Mouse (Mus musculus) heart, embryonic 11.5 days (tissue): ENCODE results near the gene Trrap. TPM values are rescaled to one million over a fixed set of nuclear protein-coding genes. Genes with fewer than 3 reads are reported as not detected.
"Not testable (repeated sequence)": the region's sequence is repeated elsewhere in the genome, so short reads cannot be mapped to it uniquely, and the experiment has no call there.

Source experiments
- ATAC-seq: fragments of 200-750 bp; cut with Nextera tagmentation; replicated peaks from 2 replicates; pipeline ENCODE4 v1.8.0; 2017; ENCODE audit warnings: moderate library complexity; ENCODE audit not compliant: insufficient number of reproducible peaks, low FRiP score, low TSS enrichment
- H3K27ac ChIP-seq: fragments of 300-500 bp; sonication (generic); 2 replicates; pipeline ENCODE4 v1.5.1; 2014; ENCODE audit warnings: mild to moderate bottlenecking, low read depth, low read length
- H3K27me3 ChIP-seq: fragments of 300-500 bp; sonication (generic); 2 replicates; pipeline ENCODE4 v1.6.1; 2014; ENCODE audit warnings: mild to moderate bottlenecking, low read length, mixed read lengths; ENCODE audit not compliant: control insufficient read depth, insufficient read depth
- H3K36me3 ChIP-seq: fragments of 300-500 bp; sonication (generic); 2 replicates; pipeline ENCODE4 v1.6.1; 2014; ENCODE audit warnings: mild to moderate bottlenecking, low read length, moderate library complexity, mixed read lengths; ENCODE audit not compliant: control insufficient read depth, insufficient read depth
- H3K4me1 ChIP-seq: fragments of 300-500 bp; sonication (generic); 2 replicates; pipeline ENCODE4 v1.6.1; 2014; ENCODE audit warnings: low read length; ENCODE audit not compliant: control insufficient read depth, insufficient read depth
- H3K4me2 ChIP-seq: fragments of 300-500 bp; sonication (generic); 2 replicates; pipeline ENCODE4 v1.6.1; 2014; ENCODE audit warnings: mild to moderate bottlenecking, moderate library complexity
- H3K4me3 ChIP-seq: fragments of 300-500 bp; sonication (generic); 2 replicates; pipeline ENCODE4 v1.5.1; 2014; ENCODE audit warnings: low read depth, low read length
- H3K9ac ChIP-seq: fragments of 300-500 bp; sonication (generic); 2 replicates; pipeline ENCODE4 v1.6.1; 2014; ENCODE audit warnings: mild to moderate bottlenecking, low read depth, low read length, moderate library complexity
- H3K9me3 ChIP-seq: fragments of 300-500 bp; sonication (generic); replicated peaks from 2 replicates; pipeline ENCODE4 v1.6.1; 2016; ENCODE audit warnings: low read length; ENCODE audit not compliant: control insufficient read depth
- WGBS: fragments of 180-500 bp; shearing (Covaris S2); extraction: QIAGEN DNeasy Blood & Tissue Kit; methylation state at CpG from one replicate; pipeline ENCODE4 v1.1.7; 2014; ENCODE audit not compliant: insufficient replicate concordance; 5-methylcytosine and 5-hydroxymethylcytosine counted together
- polyA plus RNA-seq: library from polyadenylated mRNA; unstranded; fragments of >200 nt; fragmentation: Nextera tagmentation; extraction: Ambion mirVana; gene quantifications from 2 replicates; pipeline ENCODE4 v1.2.1, GENCODE M21; 2014

The Trrap gene
- 62.6 and 75.7 TPM in 2 replicates for polyA plus RNA-seq

DNA sequence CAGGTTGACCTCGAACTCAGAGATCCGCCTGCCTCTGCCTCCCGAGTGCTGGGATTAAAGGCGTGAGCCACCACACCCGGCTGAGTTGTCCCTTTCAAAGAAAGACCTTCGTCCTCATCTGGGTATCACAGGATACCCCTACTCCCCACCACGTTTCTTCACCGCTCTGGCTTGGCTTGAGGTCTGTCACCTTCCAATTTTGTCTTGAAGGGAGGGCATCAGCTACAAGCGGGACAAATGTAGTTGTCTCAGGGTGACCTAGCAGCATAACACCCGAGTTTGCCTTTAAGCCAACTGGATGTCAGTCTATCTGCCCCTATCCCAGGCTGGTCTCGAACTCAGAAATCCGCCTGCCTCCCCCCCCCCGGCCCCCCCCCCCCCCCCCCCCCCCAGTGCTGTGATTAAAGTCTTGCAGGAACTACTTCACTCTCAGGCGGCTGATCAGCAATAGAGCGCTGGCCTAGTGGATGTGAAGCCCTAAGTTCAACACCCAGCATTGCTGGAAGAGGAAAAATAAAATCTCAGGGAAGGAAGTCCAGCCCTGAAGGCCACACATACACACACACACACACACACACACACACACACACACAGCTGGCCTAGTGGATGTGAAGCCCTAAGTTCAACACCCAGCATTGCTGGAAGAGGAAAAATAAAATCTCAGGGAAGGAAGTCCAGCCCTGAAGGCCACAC, at the start of gene Trrap:
TSS of gene Trrap (plus strand) at position 627 of the 693 bp plus-strand sequence.
- peak within 1 kb of the TSS; percentile 82 for H3K27ac ChIP-seq
- H3K36me3 ChIP-seq, H3K9me3 ChIP-seq, H3K4me1 ChIP-seq, H3K27me3 ChIP-seq: not testable (repeated sequence)
- WGBS: 79% methylated on average over 14 of the region's 15 CpGs
- H3K9ac ChIP-seq: peak within 1 kb of the TSS; percentile 95
- H3K4me2 ChIP-seq: peak within 1 kb of the TSS; percentile 63
- ATAC-seq: peak; percentile 4; the same call in 1 of the 2 replicates
- peak within 1 kb of the TSS; percentile 63 for H3K4me3 ChIP-seq

DNA sequence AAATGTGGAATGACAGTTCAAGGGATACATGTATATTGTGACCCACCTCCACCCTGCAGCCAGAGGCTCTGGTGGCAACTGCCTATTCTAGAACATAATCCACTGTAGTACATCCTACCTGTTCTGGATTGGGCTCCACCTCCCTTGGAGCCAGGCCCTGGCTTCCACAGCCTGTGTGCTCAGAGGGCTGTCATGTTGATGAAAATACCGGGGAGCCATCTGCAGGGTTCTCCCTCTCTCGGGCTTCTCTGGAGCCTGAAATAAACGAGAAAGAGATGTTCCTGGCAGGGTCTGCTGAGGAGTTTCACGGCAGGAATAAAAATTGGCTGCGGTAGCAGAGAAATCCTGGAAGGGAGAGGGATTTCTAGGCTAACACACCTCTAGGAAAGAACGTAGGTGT, 47.8 kb upstream of the Trrap start:
- Histone ChIP-seq H3K27ac (no peak overlapping the region), H3K9me3 (no peaks in the 10 kb centered on the region), H3K4me1 (no peaks in the 10 kb centered on the region), H3K4me2 (no peak overlapping the region), H3K9ac (no peak overlapping the region), H3K27me3 (no peaks in the 10 kb centered on the region), H3K36me3 (no peaks in the 10 kb centered on the region), H3K4me3 (no peak overlapping the region)
- no peak for ATAC-seq
- WGBS: 63% methylated on average over 6 of the region's 6 CpGs

DNA sequence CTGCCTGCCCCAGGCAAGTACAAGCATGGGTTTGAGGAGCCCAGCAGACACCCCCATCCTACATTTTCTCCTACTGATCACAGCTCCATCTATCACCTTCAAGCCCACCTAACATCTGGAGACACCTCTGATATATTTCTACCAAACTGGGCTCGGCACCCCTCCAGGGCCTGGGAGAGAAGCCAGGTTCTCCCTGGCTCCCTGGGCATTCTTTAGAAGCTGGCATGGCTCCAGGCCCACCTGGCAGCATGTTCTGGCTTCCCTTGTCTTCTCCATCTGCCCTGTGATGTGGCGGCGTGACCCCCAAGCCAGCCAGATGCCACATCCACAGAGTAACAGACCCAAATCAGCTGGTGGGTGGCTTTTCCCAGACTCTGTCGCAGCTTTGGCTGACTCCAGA, 47.3 kb upstream of the Trrap start:
- no peaks in the 10 kb centered on the region for H3K9me3 ChIP-seq
- no peaks in the 10 kb centered on the region for H3K27me3 ChIP-seq
- no peak overlapping the region for H3K27ac ChIP-seq
- H3K4me2 ChIP-seq: no peak overlapping the region
- no peak for ATAC-seq
- 80% methylated on average over 4 of the region's 4 CpGs for WGBS
- no peaks in the 10 kb centered on the region for H3K4me1 ChIP-seq
- H3K4me3 ChIP-seq: no peak overlapping the region
- no peaks in the 10 kb centered on the region for H3K36me3 ChIP-seq
- no peak overlapping the region for H3K9ac ChIP-seq

DNA sequence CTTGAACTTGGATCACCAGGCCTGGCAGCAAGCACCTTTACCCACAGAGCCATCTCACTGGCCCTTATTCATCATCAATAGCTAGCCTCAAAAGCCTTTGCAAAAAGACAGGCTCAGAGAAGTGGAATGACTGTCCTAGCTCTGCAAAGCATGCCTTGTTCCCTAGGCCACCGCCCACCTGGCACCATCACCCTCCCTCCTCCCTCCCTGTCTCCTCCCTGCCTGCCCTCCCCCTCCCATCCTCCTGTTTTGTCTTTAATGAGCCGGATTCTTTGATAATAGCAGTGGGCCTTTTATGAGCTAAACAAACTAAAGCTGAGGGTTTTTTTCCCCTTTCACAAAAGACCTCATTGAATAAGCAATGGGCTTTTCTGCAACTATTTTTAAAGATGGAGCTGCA, 42.6 kb upstream of the Trrap start:
- no peaks in the 10 kb centered on the region for H3K36me3 ChIP-seq
- peaks cover 12% of the 10 kb centered on the region; the same call in 1 of the 2 replicates for H3K27me3 ChIP-seq
- H3K27ac ChIP-seq: no peak overlapping the region
- H3K9me3 ChIP-seq: no peaks in the 10 kb centered on the region
- ATAC-seq: no peak
- H3K4me1 ChIP-seq: no peaks in the 10 kb centered on the region
- H3K9ac ChIP-seq: no peak overlapping the region
- no peak overlapping the region for H3K4me3 ChIP-seq
- WGBS: 43% methylated on average over 2 of the region's 2 CpGs
- no peak overlapping the region for H3K4me2 ChIP-seq

DNA sequence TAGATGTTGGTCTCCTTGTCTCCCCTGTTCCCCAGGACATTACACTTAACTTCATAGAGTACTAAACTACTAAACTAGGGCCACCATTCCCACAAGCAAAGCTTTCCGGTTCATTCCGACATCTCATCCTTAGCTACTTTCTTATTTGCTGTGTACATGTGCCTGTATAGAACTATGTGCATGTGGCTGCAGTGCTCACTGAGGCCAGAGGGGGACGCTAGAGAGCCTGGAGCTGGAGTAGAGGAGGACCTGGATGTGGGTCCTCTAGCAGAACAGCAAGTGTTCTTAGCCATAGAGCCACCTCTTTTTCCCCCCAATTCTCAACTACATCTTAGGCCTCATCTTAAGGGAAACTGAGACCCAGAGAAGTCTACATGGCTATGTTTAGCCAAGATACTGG, 42.0 kb upstream of the Trrap start:
- no peaks in the 10 kb centered on the region for H3K36me3 ChIP-seq
- H3K9ac ChIP-seq: no peak overlapping the region
- no peaks in the 10 kb centered on the region for H3K4me1 ChIP-seq
- WGBS: 73% methylated on average over 3 of the region's 3 CpGs
- ATAC-seq: no peak
- no peak overlapping the region for H3K4me2 ChIP-seq
- no peak overlapping the region for H3K4me3 ChIP-seq
- no peaks in the 10 kb centered on the region for H3K9me3 ChIP-seq
- no peak overlapping the region for H3K27ac ChIP-seq
- H3K27me3 ChIP-seq: peaks cover 12% of the 10 kb centered on the region; the same call in 1 of the 2 replicates

DNA sequence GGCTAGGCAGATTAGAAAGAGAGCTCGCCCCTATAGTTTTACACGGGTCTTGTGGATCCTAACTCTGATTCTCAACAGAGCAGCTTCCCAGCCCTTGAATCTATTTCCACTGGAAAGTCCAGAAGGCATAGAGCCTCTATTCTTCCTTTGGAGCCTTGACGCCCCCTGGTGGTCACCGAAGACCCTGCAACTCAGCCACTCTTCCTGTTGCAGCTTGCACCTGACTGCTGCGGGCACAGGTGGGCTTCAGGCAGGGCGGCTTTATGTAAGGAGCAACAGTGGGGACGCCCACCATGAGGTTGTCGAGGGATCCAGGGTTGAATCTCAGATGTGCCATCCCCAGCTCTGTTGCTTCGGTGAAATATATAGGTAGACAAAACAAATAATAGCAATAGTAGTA, 40.4 kb upstream of the Trrap start:
- no peak overlapping the region for H3K4me2 ChIP-seq
- 5% methylated on average over 9 of the region's 9 CpGs for WGBS
- no peak overlapping the region for H3K9ac ChIP-seq
- no peaks in the 10 kb centered on the region for H3K9me3 ChIP-seq
- peaks cover 12% of the 10 kb centered on the region; the same call in 1 of the 2 replicates for H3K27me3 ChIP-seq
- H3K36me3 ChIP-seq: no peaks in the 10 kb centered on the region
- no peaks in the 10 kb centered on the region for H3K4me1 ChIP-seq
- H3K27ac ChIP-seq: no peak overlapping the region
- ATAC-seq: no peak
- H3K4me3 ChIP-seq: no peak overlapping the region

DNA sequence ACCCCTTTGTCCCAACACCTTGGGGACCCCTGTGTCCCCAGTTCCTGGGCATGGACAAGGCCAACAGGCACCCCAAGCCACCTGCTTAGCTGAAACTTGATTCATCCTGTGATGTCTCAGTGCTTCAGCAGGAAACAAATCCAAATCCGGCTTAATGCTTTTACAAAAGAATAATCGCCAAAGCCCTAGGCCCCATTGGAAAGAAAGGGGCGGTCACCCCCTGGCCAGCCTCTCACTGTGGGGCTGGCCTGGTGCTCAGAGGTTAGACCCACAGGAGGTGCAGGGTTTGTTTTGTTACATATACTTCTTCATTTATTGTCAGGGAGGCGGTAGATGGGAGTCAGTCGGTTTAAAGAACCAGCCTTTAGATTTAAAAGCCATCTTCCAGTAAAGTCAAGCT, 39.3 kb upstream of the Trrap start:
- no peaks in the 10 kb centered on the region for H3K4me1 ChIP-seq
- ATAC-seq: no peak
- no peak overlapping the region for H3K4me2 ChIP-seq
- H3K27ac ChIP-seq: no peak overlapping the region
- WGBS: 29% methylated on average over 5 of the region's 5 CpGs
- no peaks in the 10 kb centered on the region for H3K36me3 ChIP-seq
- H3K9ac ChIP-seq: no peak overlapping the region
- no peaks in the 10 kb centered on the region for H3K9me3 ChIP-seq
- H3K4me3 ChIP-seq: no peak overlapping the region
- peaks cover 12% of the 10 kb centered on the region; the same call in 1 of the 2 replicates for H3K27me3 ChIP-seq

DNA sequence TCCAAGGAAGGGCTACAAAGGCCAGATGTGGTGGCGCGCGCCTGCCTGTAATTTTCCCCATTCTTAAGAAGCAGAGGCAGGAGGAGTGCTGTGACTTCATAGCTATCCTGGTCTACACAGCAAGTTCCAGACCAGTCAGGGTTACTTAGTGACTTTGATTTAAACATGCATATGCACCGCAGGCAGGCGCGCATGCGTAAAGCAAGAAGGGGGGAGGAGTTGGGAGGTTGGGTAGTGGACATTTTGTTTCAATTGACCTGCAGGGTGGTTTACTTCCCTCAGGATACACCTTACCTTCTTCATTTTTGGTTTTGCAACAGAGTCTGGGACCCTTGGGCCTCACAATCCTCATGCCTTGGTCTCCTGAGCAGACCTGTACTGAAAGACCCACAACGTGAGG, 38.3 kb upstream of the Trrap start:
- H3K4me2 ChIP-seq: no peak overlapping the region
- H3K27ac ChIP-seq: no peak overlapping the region
- peaks cover 12% of the 10 kb centered on the region; the same call in 1 of the 2 replicates for H3K27me3 ChIP-seq
- no peak overlapping the region for H3K4me3 ChIP-seq
- H3K9me3 ChIP-seq: no peaks in the 10 kb centered on the region
- H3K4me1 ChIP-seq: no peaks in the 10 kb centered on the region
- no peak overlapping the region for H3K9ac ChIP-seq
- 72% methylated on average over 8 of the region's 8 CpGs for WGBS
- no peaks in the 10 kb centered on the region for H3K36me3 ChIP-seq
- ATAC-seq: no peak

DNA sequence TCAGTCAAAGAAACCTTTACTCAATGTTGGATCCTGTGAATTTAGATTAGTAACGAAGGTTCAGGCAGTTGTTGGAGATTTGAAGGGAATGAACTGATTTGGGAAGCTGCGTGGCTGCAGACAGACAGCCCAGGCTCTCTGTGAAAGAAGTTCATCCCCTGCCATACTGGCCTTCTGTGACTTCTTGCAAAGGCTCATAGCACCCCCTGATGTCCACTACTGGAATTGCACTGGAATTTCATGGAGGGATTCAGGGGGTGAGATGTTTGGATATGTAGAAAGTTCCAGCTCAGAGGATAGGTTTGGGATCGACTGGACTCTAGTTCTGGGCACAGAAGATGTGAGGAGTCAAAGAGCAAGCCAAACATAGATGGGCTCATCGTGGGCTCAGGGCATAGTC, 33.6 kb upstream of the Trrap start:
- Histone ChIP-seq H3K9ac (no peak overlapping the region), H3K4me1 (no peaks in the 10 kb centered on the region), H3K4me2 (no peak overlapping the region), H3K27ac (no peak overlapping the region), H3K9me3 (no peaks in the 10 kb centered on the region), H3K4me3 (no peak overlapping the region), H3K27me3 (0 out of 2 replicates have a peak, but pooled peaks cover under 1% of the 10 kb centered on the region), H3K36me3 (no peaks in the 10 kb centered on the region)
- ATAC-seq: no peak
- 30% methylated on average over 4 of the region's 4 CpGs for WGBS
